Mouse (Mus musculus) cortical plate, adult 2 months (tissue): Measurements from ENCODE around the gene Gata3.

Experiments
- CTCF ChIP-seq: fragments of 200-500 bp; IDR thresholded peaks from 2 replicates; pipeline ENCODE4 v1.5.1; 2011; ENCODE audit warnings: mild to moderate bottlenecking, control low read depth, low read length; ENCODE audit not compliant: insufficient read depth; ENCODE audit errors: extremely low read depth
- POLR2A ChIP-seq: fragments of 200-500 bp; IDR thresholded peaks from 2 replicates; pipeline ENCODE4 v1.6.1; 2011; ENCODE audit warnings: mild to moderate bottlenecking, low read length, control low read depth; ENCODE audit not compliant: insufficient read depth; ENCODE audit errors: extremely low read depth

DNA sequence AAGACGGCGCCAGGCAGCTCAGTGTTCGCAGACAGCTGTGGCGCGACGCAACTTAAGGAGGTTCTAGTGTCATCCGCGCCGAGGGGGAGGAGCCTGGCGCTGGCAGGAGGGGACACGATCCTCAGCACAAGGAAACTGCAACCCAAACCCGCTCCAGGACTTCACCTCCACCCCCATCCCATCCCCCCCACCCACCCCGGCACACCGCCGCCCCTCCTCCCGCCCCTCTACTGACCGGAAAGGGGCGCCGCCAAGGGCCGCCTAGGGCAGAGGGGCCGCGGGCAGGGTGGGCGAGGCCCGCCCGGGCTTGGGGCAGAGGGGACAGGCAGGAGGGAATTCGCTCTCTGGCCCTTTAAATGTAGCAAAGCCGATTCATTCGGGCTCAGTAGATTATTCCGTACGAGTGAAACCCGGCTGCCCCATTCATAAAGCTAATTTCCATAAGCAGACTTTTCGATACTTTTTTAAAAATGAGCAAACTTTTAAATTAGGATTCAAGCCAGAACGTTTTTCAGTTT lies 11.2 kb downstream of the Gata3 start:
- TF ChIP-seq POLR2A (no peak), CTCF (no peak)
